In genomic region chr11:23154851-23155250, GRCm38 (mm10) we compare ENCODE assay signal across 16 mouse cellular contexts.
DNase-seq lines count a peak whose midpoint lies in the region.
"Had no signal": no experiment of that assay in that cellular context is flagged by ENCODE, and none has a peak within 500 bp of the region (broad histone marks: within the 10 kb centered on the region; RNA-seq: fewer than 3 reads in every experiment).

No protein-coding gene starts in this region.

- peak; percentile 72 for DNase-seq in heart, adult 11 months
- no peak for DNase-seq in heart, adult 18-20 months
- peak; percentile 6 for DNase-seq in brain, adult 2 months (ENCODE audit: low read depth, low spot score)
- DNase-seq in testis, postnatal 14 days (ENCODE audit: low spot score): peak; percentile 20
- DNase-seq in urinary bladder, postnatal 4 days (ENCODE audit: low spot score in 2 of 2): no peak
- DNase-seq: adrenal gland, adult 8-10 months; adrenal gland, postnatal 14 days; adrenal gland, postnatal 36 days; B cell, adult 2 months; cerebellum, adult 11 months; cerebellum, adult 18-20 months; cerebellum, adult 8-10 months; cerebellum, adult 9-11 months; cerebellum, postnatal 14 days; cerebellum, postnatal 36 days; embryo, embryonic 11 days had no signal

Comparison
In these comparisons a context has a peak if more than half of its experiments do, and no peak if none do; other contexts are left out.
1. DNase-seq: peak in heart, adult 11 months (single experiment), brain, adult 2 months (single experiment) and testis, postnatal 14 days (single experiment); none in heart, adult 18-20 months (0 of 2) and urinary bladder, postnatal 4 days (0 of 2).